Comparison of ENCODE assay signal across 1 mouse cellular context in genomic region chr11:75402271-75402690, GRCm38 (mm10).
TF ChIP-seq lines count a peak whose summit lies in the region.

No protein-coding gene starts in this region.

TF ChIP-seq in CH12.LX, 34 proteins besides CTCF, POLR2A, EP300 and RAD21 (continued from another document):
- TF ChIP-seq POLR2AphosphoS2 (IDR thresholded peaks at IDR 0.05; ENCODE audit: low read depth, low read length): no peak
- TF ChIP-seq E2F4 (IDR thresholded peaks at IDR 0.05; ENCODE audit: insufficient replicate concordance, low read depth, low read length): no peak
- no peak; the same call in 1 of the 2 replicates for TF ChIP-seq NELFE (IDR thresholded peaks at IDR 0.05; ENCODE audit: low read depth, low read length)
- no peak for TF ChIP-seq BHLHE40 (IDR thresholded peaks at IDR 0.05; ENCODE audit: low read depth, low read length)
- no peak for TF ChIP-seq TCF12 (IDR thresholded peaks at IDR 0.05; ENCODE audit: low read depth, low read length)
- TF ChIP-seq MXI1 (IDR thresholded peaks at IDR 0.05; ENCODE audit: low read depth, low read length): no peak
- TF ChIP-seq JUN (IDR thresholded peaks at IDR 0.05; ENCODE audit: insufficient read depth, low read depth, low read length): no peak
- no peak for TF ChIP-seq MAX (IDR thresholded peaks at IDR 0.05; ENCODE audit: low read length)
- TF ChIP-seq RCOR1 (conservative IDR thresholded peaks at IDR 0.05; ENCODE audit: low read depth, low read length): no peak
- TF ChIP-seq ETS1 (conservative IDR thresholded peaks at IDR 0.05; ENCODE audit: low read depth, low read length): no peak
- TF ChIP-seq KAT2A (IDR thresholded peaks at IDR 0.05; ENCODE audit: insufficient replicate concordance, low read length): no peak
- no peak for TF ChIP-seq USF2 (conservative IDR thresholded peaks at IDR 0.05; ENCODE audit: low read depth, low read length)
- peak; percentile 8; the same call in 1 of the 2 replicates for TF ChIP-seq IRF4 (IDR thresholded peaks at IDR 0.05; ENCODE audit: low read depth, low read length)
- no peak for TF ChIP-seq MYC (IDR thresholded peaks at IDR 0.05; ENCODE audit: low read depth, low read length)
- no peak for TF ChIP-seq TBP (conservative IDR thresholded peaks at IDR 0.05; ENCODE audit: low read depth, low read length)
- TF ChIP-seq HCFC1 (IDR thresholded peaks at IDR 0.05; ENCODE audit: low read depth, low read length): no peak
- TF ChIP-seq ZMIZ1 (IDR thresholded peaks at IDR 0.05; ENCODE audit: low read depth, low read length): no peak
- no peak for TF ChIP-seq JUND (conservative IDR thresholded peaks at IDR 0.05; ENCODE audit: low read depth, low read length)
- TF ChIP-seq MEF2A (IDR thresholded peaks at IDR 0.05; ENCODE audit: borderline replicate concordance, low read depth, low read length): no peak
- TF ChIP-seq ZKSCAN1 (IDR thresholded peaks at IDR 0.05; ENCODE audit: borderline replicate concordance, low read depth, low read length): no peak
- peak; percentile 92 for TF ChIP-seq SMC3 (IDR thresholded peaks at IDR 0.05; ENCODE audit: low read depth, low read length)
- no peak for TF ChIP-seq PAX5 (IDR thresholded peaks at IDR 0.05; ENCODE audit: low read length)
- TF ChIP-seq ZNF384 (IDR thresholded peaks at IDR 0.05; ENCODE audit: low read depth, low read length): no peak
